Mouse (Mus musculus) embryonic fibroblast, embryonic 13.5 days (primary cell): ENCODE measurements around the gene Kif1b.

Experiments
- CTCF ChIP-seq: IDR thresholded peaks from 2 replicates; pipeline ENCODE4 v1.5.1; 2011; ENCODE audit warnings: mild to moderate bottlenecking, control low read depth, low read length, moderate library complexity, borderline replicate concordance; ENCODE audit not compliant: insufficient read depth
- POLR2A ChIP-seq: IDR thresholded peaks from 2 replicates; pipeline ENCODE4 v1.6.1; 2011; ENCODE audit warnings: low read depth, mild to moderate bottlenecking, control low read depth, low read length, moderate library complexity

GRCm38 (mm10) chr4:149159203-149159602, 148.3 kb downstream of the Kif1b start:
- no peak for TF ChIP-seq CTCF
- no peak for TF ChIP-seq POLR2A
